Mouse (Mus musculus) lung, embryonic 15.5 days (tissue): ENCODE results near the gene Antxr1. TPM values are rescaled to one million over a fixed set of nuclear protein-coding genes. Genes with fewer than 3 reads are reported as not detected.

Experiments
- ATAC-seq: fragments of 200-750 bp; cut with Nextera tagmentation; 2 replicates; pipeline ENCODE4 v1.8.0; 2017; ENCODE audit warnings: moderate number of reproducible peaks, borderline replicate concordance; ENCODE audit not compliant: low FRiP score, low TSS enrichment; ENCODE audit errors: extremely low read depth
- H3K27ac ChIP-seq: fragments of 300-500 bp; sonication (generic); 2 replicates; pipeline ENCODE4 v1.5.1; 2015; ENCODE audit warnings: moderate library complexity, mild to moderate bottlenecking, inconsistent platforms
- H3K27me3 ChIP-seq: fragments of 300-500 bp; sonication (generic); 2 replicates; pipeline ENCODE4 v1.6.1; 2015; ENCODE audit warnings: inconsistent platforms
- H3K36me3 ChIP-seq: fragments of 300-500 bp; sonication (generic); 2 replicates; pipeline ENCODE4 v1.6.1; 2015; ENCODE audit warnings: inconsistent platforms
- H3K4me1 ChIP-seq: fragments of 300-500 bp; sonication (generic); 2 replicates; pipeline ENCODE4 v1.6.1; 2015; ENCODE audit warnings: inconsistent platforms
- H3K4me2 ChIP-seq: fragments of 300-500 bp; sonication (generic); 2 replicates; pipeline ENCODE4 v1.6.1; 2015; ENCODE audit warnings: inconsistent platforms, mild to moderate bottlenecking, moderate library complexity
- H3K4me3 ChIP-seq: fragments of 300-500 bp; sonication (generic); 2 replicates; pipeline ENCODE4 v1.5.1; 2015; ENCODE audit warnings: mild to moderate bottlenecking, inconsistent platforms
- H3K9ac ChIP-seq: fragments of 300-500 bp; sonication (generic); 2 replicates; pipeline ENCODE4 v1.6.1; 2015; ENCODE audit warnings: inconsistent platforms
- H3K9me3 ChIP-seq: fragments of 300-500 bp; sonication (generic); 2 replicates; pipeline ENCODE4 v1.6.1; 2016; ENCODE audit warnings: inconsistent platforms
- WGBS: fragments of 180-500 bp; shearing (Covaris S2); methylation state at CpG from one replicate; pipeline ENCODE4 v1.1.7; 2015; 5-methylcytosine and 5-hydroxymethylcytosine counted together
- polyA plus RNA-seq: library from polyadenylated mRNA; unstranded; fragments of >200 nt; fragmentation: Nextera tagmentation; extraction: Ambion mirVana; gene quantifications from 2 replicates; pipeline ENCODE4 v1.2.1, GENCODE M21; 2015

Antxr1 gene
- polyA plus RNA-seq, 1 experiment from 2014 or later = 13.6 TPM

DNA sequence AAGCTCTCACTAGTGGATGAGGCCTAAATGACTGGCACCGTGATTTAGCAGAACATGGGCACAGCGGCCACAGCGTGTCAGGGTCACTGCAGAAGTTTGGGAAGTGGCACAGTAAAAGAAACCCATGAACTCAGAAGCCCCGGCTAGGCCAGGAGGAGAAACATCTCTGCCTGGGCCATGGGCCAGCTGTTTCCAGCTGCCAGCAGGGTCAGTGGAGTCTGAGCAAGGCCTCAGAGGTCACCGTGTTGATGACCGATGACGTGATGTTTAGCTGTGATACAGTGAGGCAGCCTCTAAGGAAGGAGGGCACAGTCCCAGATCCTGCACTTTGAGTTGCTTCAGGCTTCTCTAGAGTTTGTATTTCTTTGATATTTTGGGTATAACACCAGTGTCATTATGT, 122.4 kb downstream of the Antxr1 start:
- Histone ChIP-seq H3K27me3 (no peaks in the 10 kb centered on the region), H3K36me3 (peaks cover 13% of the 10 kb centered on the region), H3K4me1 (peaks cover 11% of the 10 kb centered on the region; the same call in 1 of the 2 replicates), H3K9ac (no peak overlapping the region), H3K4me2 (no peak overlapping the region), H3K4me3 (no peak overlapping the region), H3K27ac (no peak overlapping the region), H3K9me3 (no peaks in the 10 kb centered on the region)
- WGBS = 61% methylated on average over 7 of the region's 7 CpGs
- no peak for ATAC-seq

DNA sequence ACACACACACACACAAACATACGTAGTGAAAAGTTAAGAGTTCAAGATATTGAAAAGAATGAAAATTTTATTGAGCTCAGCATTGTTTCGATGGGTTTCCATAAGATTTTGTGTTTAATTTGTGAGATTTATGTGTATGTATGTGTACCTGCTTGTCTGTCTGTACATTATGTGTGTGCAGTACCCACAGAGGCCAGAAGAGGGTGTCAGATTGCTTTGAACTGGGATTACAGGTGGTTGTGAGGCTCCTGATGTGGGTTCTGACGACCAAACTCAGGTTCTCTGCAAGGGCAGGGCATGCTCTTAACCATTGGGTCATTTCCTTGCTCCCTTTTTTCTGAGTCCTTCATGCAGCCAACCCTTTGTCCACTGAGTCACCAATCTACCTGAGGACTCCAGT, 124.1 kb downstream of the Antxr1 start:
- 85% methylated on average over 3 of the region's 3 CpGs for WGBS
- Histone ChIP-seq H3K4me3 (no peak overlapping the region), H3K9me3 (no peaks in the 10 kb centered on the region), H3K4me1 (peaks cover 16% of the 10 kb centered on the region; the same call in 1 of the 2 replicates), H3K27ac (no peak overlapping the region), H3K27me3 (no peaks in the 10 kb centered on the region), H3K4me2 (no peak overlapping the region), H3K36me3 (peaks cover 13% of the 10 kb centered on the region), H3K9ac (no peak overlapping the region)
- no peak for ATAC-seq

DNA sequence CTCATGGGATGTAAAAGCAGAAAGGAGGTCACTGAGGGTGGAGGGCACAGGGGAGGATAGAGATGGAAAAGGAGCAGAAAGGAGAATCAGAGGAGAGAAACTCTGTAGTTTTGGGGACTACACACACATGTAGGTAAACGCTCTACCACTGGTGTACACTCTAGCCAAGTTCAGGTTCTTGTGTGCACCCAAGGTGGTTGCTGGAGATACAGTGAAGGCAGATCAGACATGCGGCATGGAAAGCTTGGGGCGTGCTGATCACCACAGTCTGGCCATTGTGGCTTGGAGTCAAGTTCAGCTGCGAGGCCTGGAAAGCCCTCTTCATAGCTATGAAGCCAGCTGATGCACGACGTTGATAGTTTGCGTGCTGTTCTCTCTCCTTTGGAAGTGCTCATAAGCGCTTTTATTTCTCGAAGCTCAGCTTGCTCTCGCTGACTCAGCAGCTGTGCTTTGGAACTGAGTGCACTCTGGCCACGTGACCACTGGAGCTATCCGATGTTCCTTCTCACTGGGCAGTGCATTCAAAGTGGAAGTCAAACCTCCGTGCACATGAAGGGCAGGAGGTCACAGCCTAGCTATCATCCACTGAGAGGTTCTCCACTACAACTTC, 128.1 kb downstream of the Antxr1 start:
- H3K36me3 ChIP-seq = peaks cover 7% of the 10 kb centered on the region
- no peaks in the 10 kb centered on the region for H3K27me3 ChIP-seq
- no peak overlapping the region for H3K9ac ChIP-seq
- H3K4me3 ChIP-seq = no peak overlapping the region
- H3K9me3 ChIP-seq = no peaks in the 10 kb centered on the region
- 51% methylated on average over 13 of the region's 13 CpGs for whole genome bisulfite sequencing
- H3K4me2 ChIP-seq = no peak overlapping the region
- H3K4me1 ChIP-seq = peaks cover 8% of the 10 kb centered on the region; the same call in 1 of the 2 replicates
- 0 out of 2 replicates have a peak overlapping the region, but pooled peaks have one; percentile 8 for H3K27ac ChIP-seq
- peak; percentile 79; the same call in 1 of the 2 replicates for ATAC-seq

DNA sequence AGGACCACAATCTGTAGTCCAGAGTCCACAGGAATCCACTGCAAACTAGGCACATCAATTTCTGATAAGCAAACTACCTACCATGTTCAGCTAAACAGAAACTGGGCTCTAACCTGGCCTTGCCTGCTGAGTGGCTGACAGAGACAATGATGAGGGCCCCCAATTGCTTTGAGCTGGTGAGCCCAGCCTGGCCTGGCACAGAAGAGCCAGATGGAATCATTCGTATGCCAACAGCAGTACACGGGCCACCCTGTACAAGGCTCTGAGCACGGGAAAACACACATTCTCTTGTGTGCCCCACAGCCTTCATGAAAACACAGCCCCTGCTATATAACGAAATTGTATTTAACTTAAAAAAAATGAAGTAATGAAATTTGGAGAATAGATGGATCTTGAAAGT, 128.8 kb downstream of the Antxr1 start:
- Histone ChIP-seq H3K4me1 (peaks cover 8% of the 10 kb centered on the region; the same call in 1 of the 2 replicates), H3K4me3 (no peak overlapping the region), H3K27me3 (no peaks in the 10 kb centered on the region), H3K36me3 (peaks cover 9% of the 10 kb centered on the region), H3K4me2 (no peak overlapping the region), H3K27ac (no peak overlapping the region), H3K9me3 (no peaks in the 10 kb centered on the region), H3K9ac (no peak overlapping the region)
- WGBS = 86% methylated on average over 4 of the region's 4 CpGs
- no peak for ATAC-seq

DNA sequence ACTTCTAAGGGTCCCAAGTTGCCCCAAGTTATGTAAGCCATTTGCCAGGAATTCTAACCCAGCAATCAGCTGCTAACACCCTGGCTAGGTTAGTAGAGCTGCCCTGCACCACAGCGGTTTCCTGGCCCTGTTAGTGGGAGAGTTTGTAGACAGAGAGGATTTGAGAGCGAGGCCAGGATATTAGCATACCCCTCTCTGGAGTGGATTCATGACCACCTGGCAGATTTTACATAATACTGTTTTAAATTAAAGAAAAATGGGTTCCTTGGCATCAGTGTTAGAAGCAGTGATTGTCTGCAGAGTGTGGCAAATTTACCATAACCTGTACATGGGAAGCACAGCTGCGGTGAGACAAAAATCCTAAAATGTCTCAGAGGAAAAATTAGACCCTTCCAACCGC, 132.2 kb downstream of the Antxr1 start:
- Histone ChIP-seq H3K27ac (no peak overlapping the region), H3K9ac (no peak overlapping the region), H3K4me2 (no peak overlapping the region), H3K27me3 (no peaks in the 10 kb centered on the region), H3K4me3 (no peak overlapping the region), H3K4me1 (peaks cover 8% of the 10 kb centered on the region; the same call in 1 of the 2 replicates), H3K36me3 (0 out of 2 replicates have a peak, but pooled peaks cover 9% of the 10 kb centered on the region), H3K9me3 (no peaks in the 10 kb centered on the region)
- ATAC-seq = no peak
- 75% methylated on average over 4 of the region's 4 CpGs for WGBS

DNA sequence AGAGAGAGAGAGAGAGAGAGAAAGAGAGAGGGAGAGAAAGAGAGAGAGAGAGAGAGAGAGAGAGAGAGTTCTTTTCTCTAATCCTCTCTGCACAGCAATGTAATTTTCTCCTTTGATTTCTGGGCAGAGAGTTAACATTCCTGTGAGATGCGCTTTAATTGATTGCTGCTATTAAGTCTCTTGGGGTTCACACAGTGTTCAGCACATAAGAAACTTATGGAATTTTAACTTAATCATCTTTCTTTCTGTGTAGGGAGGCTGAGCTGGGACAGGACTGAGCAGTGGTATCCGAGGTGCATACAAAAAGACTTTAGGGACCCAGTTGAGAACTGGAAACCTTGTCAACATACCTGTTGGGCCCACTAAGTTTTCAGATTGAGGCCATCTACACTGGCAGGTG, 132.6 kb downstream of the Antxr1 start:
- H3K4me2 ChIP-seq = no peak overlapping the region
- H3K9ac ChIP-seq = no peak overlapping the region
- no peak for ATAC-seq
- H3K4me3 ChIP-seq = no peak overlapping the region
- no peaks in the 10 kb centered on the region for H3K27me3 ChIP-seq
- WGBS = 76% methylated on average over 2 of the region's 2 CpGs
- 0 out of 2 replicates have a peak, but pooled peaks cover 9% of the 10 kb centered on the region for H3K36me3 ChIP-seq
- no peaks in the 10 kb centered on the region for H3K9me3 ChIP-seq
- H3K4me1 ChIP-seq = peaks cover 8% of the 10 kb centered on the region; the same call in 1 of the 2 replicates
- H3K27ac ChIP-seq = no peak overlapping the region

DNA sequence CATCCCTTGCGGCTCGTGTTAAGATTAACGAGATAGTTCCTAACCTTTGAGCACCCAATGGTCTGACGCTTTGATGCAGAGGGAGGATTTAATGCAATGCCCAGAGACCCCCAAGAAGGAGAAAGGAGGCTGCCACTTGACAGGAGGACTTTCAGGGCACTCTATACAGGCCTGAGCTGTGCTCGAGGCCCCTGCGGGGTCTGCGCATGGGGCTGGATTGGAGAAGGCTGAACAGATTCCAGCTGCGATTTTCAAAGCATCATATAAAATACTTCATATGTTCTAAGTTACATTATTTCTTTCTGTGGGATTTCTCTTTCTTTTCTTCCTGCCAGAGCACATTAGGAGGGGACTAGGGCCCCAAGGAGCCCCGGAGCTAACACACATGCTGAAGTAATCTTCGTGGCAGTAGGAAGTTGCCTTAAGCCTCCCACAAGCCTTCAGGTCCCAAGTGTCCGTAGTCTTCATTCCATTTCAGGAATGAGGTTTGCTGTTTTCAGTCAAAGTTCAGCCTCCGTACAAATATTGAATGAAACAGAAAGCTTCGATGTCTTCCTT, 133.5 kb downstream of the Antxr1 start:
- H3K4me1 ChIP-seq = peaks cover 3% of the 10 kb centered on the region; the same call in 1 of the 2 replicates
- no peaks in the 10 kb centered on the region for H3K9me3 ChIP-seq
- no peak overlapping the region for H3K27ac ChIP-seq
- H3K4me3 ChIP-seq = no peak overlapping the region
- no peak for ATAC-seq
- WGBS = 84% methylated on average over 13 of the region's 13 CpGs
- H3K9ac ChIP-seq = no peak overlapping the region
- no peak overlapping the region for H3K4me2 ChIP-seq
- H3K36me3 ChIP-seq = 0 out of 2 replicates have a peak, but pooled peaks cover 9% of the 10 kb centered on the region
- no peaks in the 10 kb centered on the region for H3K27me3 ChIP-seq

DNA sequence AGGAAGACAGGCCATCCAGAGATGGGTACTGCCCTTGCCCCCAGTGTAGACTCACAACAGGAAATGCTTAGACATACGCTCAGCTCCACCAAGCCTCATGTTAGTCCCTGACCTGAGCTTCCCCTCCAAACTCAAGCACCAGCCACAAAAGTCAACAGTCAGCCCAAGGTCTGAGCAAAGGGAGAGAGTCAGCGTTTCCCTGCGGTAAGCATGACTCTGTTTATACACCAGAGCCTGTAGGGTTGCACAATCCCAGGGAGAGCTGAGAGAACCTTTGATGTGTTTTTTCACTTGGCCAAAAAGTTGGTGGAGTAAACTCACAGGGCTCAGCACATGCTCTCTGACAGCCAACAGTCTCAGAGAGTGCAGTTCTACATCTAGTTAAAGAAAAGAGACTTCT, 145.9 kb downstream of the Antxr1 start:
- Histone ChIP-seq H3K27me3 (no peaks in the 10 kb centered on the region), H3K27ac (peak overlapping the region; percentile 57), H3K4me2 (no peak overlapping the region), H3K4me3 (no peak overlapping the region), H3K9ac (no peak overlapping the region), H3K9me3 (no peaks in the 10 kb centered on the region), H3K36me3 (peaks cover 29% of the 10 kb centered on the region), H3K4me1 (peaks cover 22% of the 10 kb centered on the region)
- ATAC-seq = peak; percentile 76
- 5% methylated on average over 3 of the region's 3 CpGs for WGBS

DNA sequence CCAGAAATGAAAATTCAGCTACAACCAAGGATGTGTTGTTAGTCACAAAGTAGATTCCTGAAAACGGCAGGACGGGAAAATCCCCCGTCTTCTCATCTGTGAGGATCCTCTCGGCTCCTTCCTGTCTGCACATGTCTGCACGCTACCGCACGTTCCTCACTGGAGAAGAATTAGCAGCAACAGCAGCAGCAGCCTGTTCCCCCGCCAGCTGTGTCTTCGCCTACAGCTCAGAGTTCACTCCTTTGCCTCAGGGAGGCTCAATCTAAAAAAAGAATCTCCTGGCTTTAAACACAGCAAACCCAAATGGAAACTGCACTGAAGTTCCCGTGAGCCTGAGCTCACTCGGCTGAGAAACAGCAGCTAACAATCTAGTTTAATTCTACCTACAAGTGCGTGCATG, 148.6 kb downstream of the Antxr1 start:
- peak overlapping the region; percentile 72 for H3K27ac ChIP-seq
- no peak overlapping the region for H3K4me2 ChIP-seq
- WGBS = 44% methylated on average over 12 of the region's 12 CpGs
- H3K4me1 ChIP-seq = peaks cover 22% of the 10 kb centered on the region
- H3K4me3 ChIP-seq = no peak overlapping the region
- no peaks in the 10 kb centered on the region for H3K9me3 ChIP-seq
- peaks cover 20% of the 10 kb centered on the region for H3K36me3 ChIP-seq
- no peaks in the 10 kb centered on the region for H3K27me3 ChIP-seq
- ATAC-seq = no peak
- H3K9ac ChIP-seq = no peak overlapping the region

DNA sequence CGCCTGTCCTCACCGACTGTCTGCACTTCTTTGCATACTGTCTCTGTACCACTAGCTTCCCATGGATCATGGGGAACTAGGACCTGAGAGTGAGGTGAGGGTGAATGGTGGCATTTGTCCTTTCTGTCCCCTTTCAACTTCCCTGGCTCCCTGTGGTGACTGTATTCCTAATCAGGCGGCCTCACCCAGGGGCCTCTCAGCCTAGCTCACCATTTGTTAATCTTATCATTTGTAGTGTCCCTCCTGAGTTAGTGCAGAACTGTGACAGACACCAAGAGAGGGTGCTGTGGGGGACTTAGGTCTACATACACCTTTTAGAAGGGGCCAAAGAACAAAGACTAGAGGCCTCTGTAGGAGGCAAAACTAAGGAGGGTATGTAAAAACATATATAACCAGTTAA, 151.2 kb downstream of the Antxr1 start:
- no peaks in the 10 kb centered on the region for H3K9me3 ChIP-seq
- H3K27ac ChIP-seq = no peak overlapping the region
- no peaks in the 10 kb centered on the region for H3K27me3 ChIP-seq
- peaks cover 9% of the 10 kb centered on the region for H3K4me1 ChIP-seq
- 79% methylated on average over 3 of the region's 3 CpGs for WGBS
- no peak overlapping the region for H3K9ac ChIP-seq
- no peak for ATAC-seq
- H3K4me2 ChIP-seq = no peak overlapping the region
- H3K36me3 ChIP-seq = peaks cover 29% of the 10 kb centered on the region
- H3K4me3 ChIP-seq = no peak overlapping the region

DNA sequence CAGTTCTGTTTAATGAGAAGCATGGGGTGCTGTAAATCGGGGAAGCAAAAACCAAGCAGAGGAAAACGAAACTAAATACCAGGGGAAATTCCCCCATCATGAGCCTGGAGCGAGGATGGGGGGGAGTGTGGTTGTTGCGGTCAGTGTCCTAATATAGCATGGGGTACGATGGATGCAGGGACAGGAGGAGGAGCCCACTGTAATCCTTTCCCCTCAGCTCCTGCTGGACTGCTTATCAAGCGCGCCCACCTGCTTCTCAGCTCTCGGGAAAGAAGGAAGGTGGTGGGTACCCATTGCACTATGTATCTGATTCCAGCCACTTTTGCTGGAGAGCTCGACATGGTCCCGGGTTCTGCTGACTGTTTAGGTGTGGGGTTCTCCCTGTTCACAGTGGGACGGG, 151.6 kb downstream of the Antxr1 start:
- no peak overlapping the region for H3K4me3 ChIP-seq
- H3K4me1 ChIP-seq = peaks cover 7% of the 10 kb centered on the region; the same call in 1 of the 2 replicates
- no peak for ATAC-seq
- no peak overlapping the region for H3K27ac ChIP-seq
- H3K27me3 ChIP-seq = no peaks in the 10 kb centered on the region
- H3K9ac ChIP-seq = no peak overlapping the region
- no peaks in the 10 kb centered on the region for H3K9me3 ChIP-seq
- H3K36me3 ChIP-seq = peaks cover 32% of the 10 kb centered on the region
- WGBS = 82% methylated on average over 11 of the region's 11 CpGs
- H3K4me2 ChIP-seq = no peak overlapping the region

DNA sequence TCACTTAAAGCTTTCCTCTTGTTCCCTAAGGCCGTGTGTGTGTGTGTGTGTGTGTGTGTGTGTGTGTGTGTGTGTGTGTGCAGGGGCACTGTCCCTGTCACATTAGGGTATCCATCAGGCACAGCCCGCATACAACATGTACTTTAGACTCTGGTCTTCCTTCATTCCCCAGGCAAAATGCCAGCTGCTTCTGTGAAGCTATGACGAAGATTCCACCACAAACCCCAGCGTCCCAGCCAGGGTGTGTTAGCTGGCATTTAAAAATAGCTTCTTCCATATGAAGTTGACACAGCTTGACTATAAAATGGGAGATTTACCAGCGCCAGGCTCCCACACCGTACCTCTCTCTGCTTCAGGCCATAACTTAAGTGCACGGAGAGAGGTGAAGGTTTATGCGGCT, 152.5 kb downstream of the Antxr1 start:
- Histone ChIP-seq H3K4me1 (peaks cover 7% of the 10 kb centered on the region; the same call in 1 of the 2 replicates), H3K9ac (no peak overlapping the region), H3K27ac (no peak overlapping the region), H3K27me3 (no peaks in the 10 kb centered on the region), H3K9me3 (no peaks in the 10 kb centered on the region), H3K36me3 (peaks cover 35% of the 10 kb centered on the region), H3K4me2 (no peak overlapping the region), H3K4me3 (no peak overlapping the region)
- WGBS = 62% methylated on average over 8 of the region's 8 CpGs
- no peak for ATAC-seq
